In the genomic region with DNA sequence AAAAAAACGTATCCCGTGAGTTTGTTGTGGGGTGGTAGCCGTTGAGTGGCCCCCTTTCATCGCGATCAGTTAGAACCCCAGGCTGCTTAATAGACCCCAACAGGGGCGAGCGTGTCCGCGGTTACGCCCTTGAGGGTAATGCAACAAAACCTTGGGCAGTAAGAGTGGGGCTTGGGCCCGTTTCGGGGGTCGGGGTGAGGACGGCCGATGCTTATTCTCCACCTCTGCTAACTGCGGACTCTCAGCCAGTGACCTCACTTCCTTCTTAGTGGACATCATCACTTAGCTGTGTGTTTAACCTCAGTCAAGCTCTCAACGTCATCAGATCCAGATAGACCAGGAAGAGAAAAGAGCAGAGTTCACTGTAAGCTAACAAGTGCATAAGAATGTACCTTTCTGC, we compare ENCODE assay signal across 8 mouse cellular contexts. TPM values are rescaled to one million over a fixed set of nuclear protein-coding genes. Genes with fewer than 3 reads are reported as not detected.
DNase-seq lines count a peak whose midpoint lies in the region; ATAC-seq and TF ChIP-seq lines count a peak whose summit lies in the region.

No protein-coding gene starts in this region.

- intact Hi-C loops in left cerebral cortex, adult 2 months (cut with DNase I), result no loop called here
- intact Hi-C loops in left cerebral cortex, postnatal 14 days (cut with DNase I), result no loop called here
- intact Hi-C loops in left cerebral cortex, postnatal 25 days (cut with DNase I), result no loop called here

- peak overlapping the region; percentile 68 for H3K4me3 ChIP-seq in left cerebral cortex, adult 2 months
- H3K4me3 ChIP-seq in embryonic facial prominence, embryonic 11.5 days (ENCODE audit: low read depth, low read length), result peak overlapping the region; percentile 90
- peak overlapping the region; percentile 96 for H3K4me3 ChIP-seq in hindbrain, postnatal 0 days (ENCODE audit: low read length)
- peak overlapping the region; percentile 98 for H3K4me3 ChIP-seq in stomach, postnatal 0 days (ENCODE audit: low read depth, low read length)

- peak overlapping the region; percentile 91 for H3K27ac ChIP-seq in left cerebral cortex, adult 2 months
- peak overlapping the region; percentile 16; the same call in 1 of the 2 replicates for H3K27ac ChIP-seq in embryonic facial prominence, embryonic 11.5 days (replicated peaks; ENCODE audit: low read depth, low read length)
- peak overlapping the region; percentile 84 for H3K27ac ChIP-seq in hindbrain, postnatal 0 days
- H3K27ac ChIP-seq in stomach, postnatal 0 days (replicated peaks), result peak overlapping the region; percentile 93

- 2% methylated on average over 17 of the region's 17 CpGs for WGBS in embryonic facial prominence, embryonic 11.5 days
- WGBS in hindbrain, postnatal 0 days, result 0% methylated on average over 17 of the region's 17 CpGs
- under 1% methylated on average over 17 of the region's 17 CpGs for WGBS in stomach, postnatal 0 days

- H3K4me1 ChIP-seq in embryonic facial prominence, embryonic 11.5 days (ENCODE audit: control insufficient read depth, insufficient read depth, low read length), result no peaks in the 10 kb centered on the region
- H3K4me1 ChIP-seq in hindbrain, postnatal 0 days (ENCODE audit: insufficient read depth, low read length), result peaks cover 7% of the 10 kb centered on the region; the same call in 1 of the 2 replicates
- H3K4me1 ChIP-seq in stomach, postnatal 0 days (replicated peaks; ENCODE audit: control insufficient read depth, insufficient read depth), result peaks cover 6% of the 10 kb centered on the region; the same call in 1 of the 2 replicates

- TF ChIP-seq CTCF in left cerebral cortex, adult 2 months (IDR thresholded peaks at IDR 0.05), result no peak
- TF ChIP-seq CTCF in hindbrain, postnatal 0 days (IDR thresholded peaks at IDR 0.05; ENCODE audit: low read depth), result no peak
- no peak for TF ChIP-seq CTCF in stomach, postnatal 0 days (IDR thresholded peaks at IDR 0.05; ENCODE audit: low read depth)

- no peak for TF ChIP-seq EP300 in stomach, postnatal 0 days (optimal IDR thresholded peaks at IDR 0.05)

- H3K4me2 ChIP-seq in embryonic facial prominence, embryonic 11.5 days (ENCODE audit: low read depth, low read length), result peak overlapping the region; percentile 84
- H3K4me2 ChIP-seq in hindbrain, postnatal 0 days (ENCODE audit: low read depth, low read length), result peak overlapping the region; percentile 69
- H3K4me2 ChIP-seq in stomach, postnatal 0 days (replicated peaks; ENCODE audit: low read depth), result peak overlapping the region; percentile 94

- no peaks in the 10 kb centered on the region for H3K27me3 ChIP-seq in embryonic facial prominence, embryonic 11.5 days (ENCODE audit: control insufficient read depth, insufficient read depth, low read length)
- no peaks in the 10 kb centered on the region for H3K27me3 ChIP-seq in hindbrain, postnatal 0 days (ENCODE audit: insufficient read depth, low read length)
- H3K27me3 ChIP-seq in stomach, postnatal 0 days (ENCODE audit: control insufficient read depth, insufficient read depth, low read length), result no peaks in the 10 kb centered on the region

- no peaks in the 10 kb centered on the region; the same call in 1 of the 2 replicates for H3K36me3 ChIP-seq in embryonic facial prominence, embryonic 11.5 days (replicated peaks; ENCODE audit: control insufficient read depth, insufficient read depth, low read depth, low read length)
- H3K36me3 ChIP-seq in hindbrain, postnatal 0 days (ENCODE audit: insufficient read depth, low read length), result peaks cover 9% of the 10 kb centered on the region
- no peaks in the 10 kb centered on the region; the same call in 1 of the 2 replicates for H3K36me3 ChIP-seq in stomach, postnatal 0 days (ENCODE audit: control insufficient read depth, insufficient read depth, low read length)

- H3K9ac ChIP-seq in embryonic facial prominence, embryonic 11.5 days (replicated peaks; ENCODE audit: low read length), result peak overlapping the region; percentile 87
- peak overlapping the region; percentile 88 for H3K9ac ChIP-seq in hindbrain, postnatal 0 days (replicated peaks; ENCODE audit: low read length)
- peak overlapping the region; percentile 94 for H3K9ac ChIP-seq in stomach, postnatal 0 days (ENCODE audit: low read length)

- DNase-seq in left cerebral cortex, adult 2 months (ENCODE audit: extremely low spot score in 1 of 2, low spot score in 2 of 2), result no peak
- no peak for DNase-seq in left cerebral cortex, postnatal 14 days (ENCODE audit: low spot score in 2 of 2)
- DNase-seq in embryonic facial prominence, embryonic 11.5 days (ENCODE audit: low spot score), result no peak
- DNase-seq in hindbrain, postnatal 0 days (ENCODE audit: low spot score), result peak; percentile 20
- DNase-seq in stomach, postnatal 0 days (ENCODE audit: low spot score), result peak; percentile 46
- no peak for DNase-seq in left cerebral cortex, postnatal 25 days (ENCODE audit: low spot score in 2 of 2)
- DNase-seq in gastrocnemius, adult 8-10 months (ENCODE audit: low spot score in 2 of 2), result no peak

- no peak for ATAC-seq in embryonic facial prominence, embryonic 11.5 days (replicated peaks; ENCODE audit: insufficient number of reproducible peaks, low FRiP score, low TSS enrichment, low read depth)
- no peak for ATAC-seq in hindbrain, postnatal 0 days
- peak; percentile 60 for ATAC-seq in megakaryocyte, adult 5-6 weeks (ENCODE audit: poor library complexity, severe bottlenecking)
- peak; percentile 68 for ATAC-seq in stomach, postnatal 0 days (ENCODE audit: low FRiP score, low TSS enrichment)

- H3K9me3 ChIP-seq in embryonic facial prominence, embryonic 11.5 days (replicated peaks; ENCODE audit: control insufficient read depth, low read length), result no peaks in the 10 kb centered on the region
- no peaks in the 10 kb centered on the region for H3K9me3 ChIP-seq in hindbrain, postnatal 0 days (ENCODE audit: low read length)
- H3K9me3 ChIP-seq in stomach, postnatal 0 days (ENCODE audit: control insufficient read depth, low read length), result no peaks in the 10 kb centered on the region

RNA-seq across cellular contexts. Expression of gene Ube2j2, which starts 0.6 kb away (rescaled TPM):
- 10 to 100 TPM; 70.3 to 80.5 TPM for total RNA-seq in left cerebral cortex, adult 2 months (2021)
- total RNA-seq in left cerebral cortex, postnatal 14 days (2021), result 10 to 100 TPM; 69.8 to 79.0 TPM
- 158 and 161 TPM in 2 replicates for polyA plus RNA-seq in embryonic facial prominence, embryonic 11.5 days (2014; fragmentation: Nextera tagmentation; extraction: Ambion mirVana)
- 47.5 and 50.8 TPM in 2 replicates for total RNA-seq in hindbrain, postnatal 0 days (2014; rRNA removed)
- 119 and 126 TPM in 2 replicates for polyA plus RNA-seq in hindbrain, postnatal 0 days (2015; fragmentation: Nextera tagmentation; extraction: Ambion mirVana)
- total RNA-seq in megakaryocyte, adult 5-6 weeks (2015), result 65.3 and 67.7 TPM in 2 replicates
- total RNA-seq in megakaryocyte, adult 5-6 weeks (2017), result 91.4 and 101 TPM in 2 replicates
- polyA plus RNA-seq in stomach, postnatal 0 days (2015; fragmentation: Nextera tagmentation; extraction: Ambion mirVana), result 72.8 and 75.5 TPM in 2 replicates
- 10 to 100 TPM; 71.9 to 72.7 TPM for total RNA-seq in left cerebral cortex, postnatal 25 days (2021)
- 10 to 100 TPM; 53.4 to 69.1 (median 58.7) TPM for total RNA-seq in gastrocnemius, adult 8-10 months (2022)

RNA-seq across cellular contexts. Expression of gene C1qtnf12, which starts 17.8 kb away (rescaled TPM):
- 10 to 100 TPM; 18.9 to 19.7 TPM for total RNA-seq in left cerebral cortex, adult 2 months (2021)
- 10 to 100 TPM; 13.5 to 15.1 TPM for total RNA-seq in left cerebral cortex, postnatal 14 days (2021)
- 21.2 and 26.8 TPM in 2 replicates for polyA plus RNA-seq in embryonic facial prominence, embryonic 11.5 days (2014; fragmentation: Nextera tagmentation; extraction: Ambion mirVana)
- 26.6 and 35.2 TPM in 2 replicates for total RNA-seq in hindbrain, postnatal 0 days (2014; rRNA removed)
- polyA plus RNA-seq in hindbrain, postnatal 0 days (2015; fragmentation: Nextera tagmentation; extraction: Ambion mirVana), result 21.8 and 22.8 TPM in 2 replicates
- 30.3 and 40.1 TPM in 2 replicates for total RNA-seq in megakaryocyte, adult 5-6 weeks (2015)
- total RNA-seq in megakaryocyte, adult 5-6 weeks (2017), result 9.4 and 14.6 TPM in 2 replicates
- polyA plus RNA-seq in stomach, postnatal 0 days (2015; fragmentation: Nextera tagmentation; extraction: Ambion mirVana), result 48.5 and 59.1 TPM in 2 replicates
- total RNA-seq in left cerebral cortex, postnatal 25 days (2021), result 10 to 100 TPM; 12.8 to 21.8 TPM
- total RNA-seq in gastrocnemius, adult 8-10 months (2022), result 10 to 100 TPM; 14.6 to 22.4 (median 20.8) TPM

RNA-seq across cellular contexts. Expression of gene B3galt6, which starts 48.2 kb away (rescaled TPM):
- 10 to 100 TPM in 1 of 2 experiments, 1 to 10 TPM in 1; 9.1 to 10.8 TPM for total RNA-seq in left cerebral cortex, adult 2 months (2021)
- total RNA-seq in left cerebral cortex, postnatal 14 days (2021), result 10 to 100 TPM in 1 of 2 experiments, 1 to 10 TPM in 1; 9.6 to 10.6 TPM
- 17.8 and 18.9 TPM in 2 replicates for polyA plus RNA-seq in embryonic facial prominence, embryonic 11.5 days (2014; fragmentation: Nextera tagmentation; extraction: Ambion mirVana)
- total RNA-seq in hindbrain, postnatal 0 days (2014; rRNA removed), result 48.8 and 56.8 TPM in 2 replicates
- 26.1 and 26.2 TPM in 2 replicates for polyA plus RNA-seq in hindbrain, postnatal 0 days (2015; fragmentation: Nextera tagmentation; extraction: Ambion mirVana)
- 3.5 and 3.6 TPM in 2 replicates for total RNA-seq in megakaryocyte, adult 5-6 weeks (2015)
- 3.5 and 4.0 TPM in 2 replicates for total RNA-seq in megakaryocyte, adult 5-6 weeks (2017)
- 9.0 and 9.4 TPM in 2 replicates for polyA plus RNA-seq in stomach, postnatal 0 days (2015; fragmentation: Nextera tagmentation; extraction: Ambion mirVana)
- total RNA-seq in left cerebral cortex, postnatal 25 days (2021), result 10 to 100 TPM in 1 of 2 experiments, 1 to 10 TPM in 1; 9.7 to 10.5 TPM
- total RNA-seq in gastrocnemius, adult 8-10 months (2022), result 1 to 10 TPM in 3 of 4 experiments, under 1 TPM in 1; 0.94 to 1.8 (median 1.6) TPM

RNA-seq across cellular contexts. Expression of gene Sdf4, which starts 48.4 kb away (rescaled TPM):
- total RNA-seq in left cerebral cortex, adult 2 months (2021), result 100 to 1,000 TPM; 187 to 193 TPM
- total RNA-seq in left cerebral cortex, postnatal 14 days (2021), result 100 to 1,000 TPM; 150 to 157 TPM
- polyA plus RNA-seq in embryonic facial prominence, embryonic 11.5 days (2014; fragmentation: Nextera tagmentation; extraction: Ambion mirVana), result 137 and 150 TPM in 2 replicates
- 100 and 121 TPM in 2 replicates for total RNA-seq in hindbrain, postnatal 0 days (2014; rRNA removed)
- 122 and 127 TPM in 2 replicates for polyA plus RNA-seq in hindbrain, postnatal 0 days (2015; fragmentation: Nextera tagmentation; extraction: Ambion mirVana)
- total RNA-seq in megakaryocyte, adult 5-6 weeks (2015), result 43.6 and 57.5 TPM in 2 replicates
- total RNA-seq in megakaryocyte, adult 5-6 weeks (2017), result 216 and 221 TPM in 2 replicates
- 129 and 137 TPM in 2 replicates for polyA plus RNA-seq in stomach, postnatal 0 days (2015; fragmentation: Nextera tagmentation; extraction: Ambion mirVana)
- 100 to 1,000 TPM; 182 to 184 TPM for total RNA-seq in left cerebral cortex, postnatal 25 days (2021)
- 10 to 100 TPM; 68.8 to 85.8 (median 77.5) TPM for total RNA-seq in gastrocnemius, adult 8-10 months (2022)

RNA-seq across cellular contexts. Expression of gene Acap3, which starts 52.6 kb away (rescaled TPM):
- total RNA-seq in left cerebral cortex, adult 2 months (2021), result 100 to 1,000 TPM; 139 to 152 TPM
- total RNA-seq in left cerebral cortex, postnatal 14 days (2021), result 100 to 1,000 TPM; 139 TPM
- 18.6 and 21.2 TPM in 2 replicates for polyA plus RNA-seq in embryonic facial prominence, embryonic 11.5 days (2014; fragmentation: Nextera tagmentation; extraction: Ambion mirVana)
- 69.5 and 93.5 TPM in 2 replicates for total RNA-seq in hindbrain, postnatal 0 days (2014; rRNA removed)
- polyA plus RNA-seq in hindbrain, postnatal 0 days (2015; fragmentation: Nextera tagmentation; extraction: Ambion mirVana), result 52.2 and 56.4 TPM in 2 replicates
- total RNA-seq in megakaryocyte, adult 5-6 weeks (2015), result 19.4 and 22.3 TPM in 2 replicates
- 18.0 and 23.7 TPM in 2 replicates for total RNA-seq in megakaryocyte, adult 5-6 weeks (2017)
- 9.7 and 10.2 TPM in 2 replicates for polyA plus RNA-seq in stomach, postnatal 0 days (2015; fragmentation: Nextera tagmentation; extraction: Ambion mirVana)
- 100 to 1,000 TPM; 133 to 136 TPM for total RNA-seq in left cerebral cortex, postnatal 25 days (2021)
- 1 to 10 TPM; 5.6 to 8.3 (median 7.2) TPM for total RNA-seq in gastrocnemius, adult 8-10 months (2022)

Comparison
In these comparisons a context has a peak if more than half of its experiments do, and no peak if none do; other contexts are left out.
1. DNase-seq: peak in hindbrain, postnatal 0 days (single experiment) and stomach, postnatal 0 days (single experiment); none in left cerebral cortex, adult 2 months (0 of 2), left cerebral cortex, postnatal 14 days (0 of 2), embryonic facial prominence, embryonic 11.5 days (single experiment), left cerebral cortex, postnatal 25 days (0 of 2) and gastrocnemius, adult 8-10 months (0 of 2).
2. H3K27ac ChIP-seq: peak in every context shown above with its lines; median percentile 93 in stomach, postnatal 0 days; 91 in left cerebral cortex, adult 2 months; 84 in hindbrain, postnatal 0 days; 16 in embryonic facial prominence, embryonic 11.5 days.
3. ATAC-seq: peak in megakaryocyte, adult 5-6 weeks (single experiment) and stomach, postnatal 0 days (single experiment); none in embryonic facial prominence, embryonic 11.5 days (single experiment) and hindbrain, postnatal 0 days (single experiment).
4. Peak in every context shown above with its lines, with median percentiles within 50 percentile points of each other: H3K4me3 ChIP-seq, H3K4me2 ChIP-seq and H3K9ac ChIP-seq.